Mouse (Mus musculus): Measurements from ENCODE around the gene A730009L09Rik. TPM values are rescaled to one million over a fixed set of nuclear protein-coding genes. Genes with fewer than 3 reads are reported as not detected.

Gene A730009L09Rik
- 2.0 and 2.2 TPM in 2 replicates for polyA plus RNA-seq (2012; rRNA removed)

GRCm38 (mm10) chr16:84514821-84515220, at the start of gene A730009L09Rik:
Gene A730009L09Rik, plus strand, starts transcription at chr16:84515121.
- no peak within 1 kb of the TSS for H3K4me3 ChIP-seq (replicated peaks; ENCODE audit: insufficient read depth, low read depth, low read length)

GRCm38 (mm10) chr16:84465581-84466165, 49.2 kb upstream of the A730009L09Rik start:
- WGBS = 57% methylated on average over 6 of the region's 6 CpGs
- no peak for TF ChIP-seq CTCF (IDR thresholded peaks at IDR 0.05; ENCODE audit: borderline replicate concordance, insufficient read depth, low read depth, low read length)
- no peak for TF ChIP-seq POLR2A (IDR thresholded peaks at IDR 0.05; ENCODE audit: borderline replicate concordance, insufficient read depth, low read length)
- Histone ChIP-seq H3K4me1 (ENCODE audit: control insufficient read depth, insufficient read depth, low read length) (no peaks in the 10 kb centered on the region), H3K27me3 (ENCODE audit: control insufficient read depth, insufficient read depth, low read length) (no peaks in the 10 kb centered on the region), H3K27ac (ENCODE audit: insufficient read depth, low read length) (no peak overlapping the region), H3K4me3 (replicated peaks; ENCODE audit: insufficient read depth, low read depth, low read length) (no peak overlapping the region)
- DNase-seq = no peak

More at GRCm38 (mm10) chr16:84514821-84515220, at the start of gene A730009L09Rik:
- no peaks in the 10 kb centered on the region for H3K4me1 ChIP-seq (ENCODE audit: control insufficient read depth, insufficient read depth, low read length)
- TF ChIP-seq POLR2A (IDR thresholded peaks at IDR 0.05; ENCODE audit: borderline replicate concordance, insufficient read depth, low read length) = no peak
- no peak for TF ChIP-seq CTCF (IDR thresholded peaks at IDR 0.05; ENCODE audit: borderline replicate concordance, insufficient read depth, low read depth, low read length)
- 55% methylated on average over 8 of the region's 8 CpGs for WGBS
- no peaks in the 10 kb centered on the region for H3K27me3 ChIP-seq (ENCODE audit: control insufficient read depth, insufficient read depth, low read length)
- DNase-seq = no peak
- H3K27ac ChIP-seq (ENCODE audit: insufficient read depth, low read length) = no peak within 1 kb of the TSS

- H3K27me3 ChIP-seq (ENCODE audit: control insufficient read depth, insufficient read depth, low read length) = no peaks in the 10 kb centered on the region
- WGBS = 11% methylated on average over 1 of the region's 1 CpGs
- no peak for TF ChIP-seq POLR2A (IDR thresholded peaks at IDR 0.05; ENCODE audit: borderline replicate concordance, insufficient read depth, low read length)
- DNase-seq = no peak
- no peak overlapping the region for H3K27ac ChIP-seq (ENCODE audit: insufficient read depth, low read length)
- H3K4me3 ChIP-seq (replicated peaks; ENCODE audit: insufficient read depth, low read depth, low read length) = no peak overlapping the region
- H3K4me1 ChIP-seq (ENCODE audit: control insufficient read depth, insufficient read depth, low read length) = no peaks in the 10 kb centered on the region
These were observed 46.0 kb upstream of the A730009L09Rik start for GRCm38 (mm10) chr16:84468898-84469297.

GRCm38 (mm10) chr16:84469994-84470393, 44.9 kb upstream of the A730009L09Rik start:
- 90% methylated on average over 1 of the region's 1 CpGs for WGBS
- H3K27ac ChIP-seq (ENCODE audit: insufficient read depth, low read length) = no peak overlapping the region
- H3K27me3 ChIP-seq (ENCODE audit: control insufficient read depth, insufficient read depth, low read length) = no peaks in the 10 kb centered on the region
- no peak overlapping the region for H3K4me3 ChIP-seq (replicated peaks; ENCODE audit: insufficient read depth, low read depth, low read length)
- no peaks in the 10 kb centered on the region for H3K4me1 ChIP-seq (ENCODE audit: control insufficient read depth, insufficient read depth, low read length)
- no peak for TF ChIP-seq POLR2A (IDR thresholded peaks at IDR 0.05; ENCODE audit: borderline replicate concordance, insufficient read depth, low read length)
- TF ChIP-seq CTCF (IDR thresholded peaks at IDR 0.05; ENCODE audit: borderline replicate concordance, insufficient read depth, low read depth, low read length) = no peak
- no peak for DNase-seq

GRCm38 (mm10) chr16:84473406-84473805, 41.5 kb upstream of the A730009L09Rik start:
- no peaks in the 10 kb centered on the region for H3K27me3 ChIP-seq (ENCODE audit: control insufficient read depth, insufficient read depth, low read length)
- no peak overlapping the region for H3K27ac ChIP-seq (ENCODE audit: insufficient read depth, low read length)
- TF ChIP-seq POLR2A (IDR thresholded peaks at IDR 0.05; ENCODE audit: borderline replicate concordance, insufficient read depth, low read length) (no peak), CTCF (IDR thresholded peaks at IDR 0.05; ENCODE audit: borderline replicate concordance, insufficient read depth, low read depth, low read length) (no peak)
- no peaks in the 10 kb centered on the region for H3K4me1 ChIP-seq (ENCODE audit: control insufficient read depth, insufficient read depth, low read length)
- no peak for DNase-seq
- 40% methylated on average over 6 of the region's 6 CpGs for WGBS
- no peak overlapping the region for H3K4me3 ChIP-seq (replicated peaks; ENCODE audit: insufficient read depth, low read depth, low read length)

GRCm38 (mm10) chr16:84474712-84475111, 40.2 kb upstream of the A730009L09Rik start:
- WGBS = 81% methylated on average over 4 of the region's 4 CpGs
- no peak for TF ChIP-seq POLR2A (IDR thresholded peaks at IDR 0.05; ENCODE audit: borderline replicate concordance, insufficient read depth, low read length)
- TF ChIP-seq CTCF (IDR thresholded peaks at IDR 0.05; ENCODE audit: borderline replicate concordance, insufficient read depth, low read depth, low read length) = no peak

GRCm38 (mm10) chr16:84476948-84477347, 38.0 kb upstream of the A730009L09Rik start:
- no peaks in the 10 kb centered on the region for H3K4me1 ChIP-seq (ENCODE audit: control insufficient read depth, insufficient read depth, low read length)
- 76% methylated on average over 5 of the region's 5 CpGs for WGBS
- TF ChIP-seq POLR2A (IDR thresholded peaks at IDR 0.05; ENCODE audit: borderline replicate concordance, insufficient read depth, low read length) (no peak), CTCF (IDR thresholded peaks at IDR 0.05; ENCODE audit: borderline replicate concordance, insufficient read depth, low read depth, low read length) (no peak)
- H3K27ac ChIP-seq (ENCODE audit: insufficient read depth, low read length) = no peak overlapping the region
- H3K27me3 ChIP-seq (ENCODE audit: control insufficient read depth, insufficient read depth, low read length) = no peaks in the 10 kb centered on the region
- H3K4me3 ChIP-seq (replicated peaks; ENCODE audit: insufficient read depth, low read depth, low read length) = no peak overlapping the region
- no peak for DNase-seq

More at GRCm38 (mm10) chr16:84474712-84475111, 40.2 kb upstream of the A730009L09Rik start:
- Histone ChIP-seq H3K4me1 (ENCODE audit: control insufficient read depth, insufficient read depth, low read length) (no peaks in the 10 kb centered on the region), H3K27ac (ENCODE audit: insufficient read depth, low read length) (no peak overlapping the region), H3K4me3 (replicated peaks; ENCODE audit: insufficient read depth, low read depth, low read length) (no peak overlapping the region), H3K27me3 (ENCODE audit: control insufficient read depth, insufficient read depth, low read length) (no peaks in the 10 kb centered on the region)
- no peak for DNase-seq

GRCm38 (mm10) chr16:84477528-84477927, 37.4 kb upstream of the A730009L09Rik start:
- Histone ChIP-seq H3K4me3 (replicated peaks; ENCODE audit: insufficient read depth, low read depth, low read length) (no peak overlapping the region), H3K4me1 (ENCODE audit: control insufficient read depth, insufficient read depth, low read length) (no peaks in the 10 kb centered on the region), H3K27ac (ENCODE audit: insufficient read depth, low read length) (no peak overlapping the region), H3K27me3 (ENCODE audit: control insufficient read depth, insufficient read depth, low read length) (no peaks in the 10 kb centered on the region)
- DNase-seq = no peak
- TF ChIP-seq POLR2A (IDR thresholded peaks at IDR 0.05; ENCODE audit: borderline replicate concordance, insufficient read depth, low read length) (no peak), CTCF (IDR thresholded peaks at IDR 0.05; ENCODE audit: borderline replicate concordance, insufficient read depth, low read depth, low read length) (no peak)
- WGBS = 74% methylated on average over 1 of the region's 1 CpGs

All from cerebellum, adult 2 months (tissue).